Mouse (Mus musculus) erythroblast, embryonic 14.5 days (primary cell): ENCODE data around the gene Nav2. TPM values are rescaled to one million over a fixed set of nuclear protein-coding genes. Genes with fewer than 3 reads are reported as not detected.

Experiments used
- H3K27me3 ChIP-seq: 2 replicates; pipeline ENCODE4 v1.6.1; 2012; ENCODE audit warnings: inconsistent platforms; ENCODE audit not compliant: control insufficient read depth
- H3K36me3 ChIP-seq: 2 replicates; pipeline ENCODE4 v1.6.1; 2012; ENCODE audit warnings: mild to moderate bottlenecking, inconsistent platforms; ENCODE audit not compliant: control insufficient read depth
- H3K4me1 ChIP-seq: 2 replicates; pipeline ENCODE4 v1.6.1; 2012; ENCODE audit warnings: inconsistent platforms; ENCODE audit not compliant: control insufficient read depth
- H3K4me3 ChIP-seq: replicated peaks from 2 replicates; pipeline ENCODE3; 2012; ENCODE audit warnings: moderate library complexity, mild to moderate bottlenecking, inconsistent platforms
- H3K9me3 ChIP-seq: 2 replicates; pipeline ENCODE4 v1.6.1; 2012; ENCODE audit warnings: low read length, inconsistent platforms, mixed read lengths; ENCODE audit not compliant: control insufficient read depth
- GATA1 ChIP-seq: IDR thresholded peaks from 2 replicates; pipeline ENCODE4 v1.6.1; 2012; ENCODE audit warnings: low read length, inconsistent platforms, mixed read lengths
- TAL1 ChIP-seq: IDR thresholded peaks from 3 replicates; pipeline ENCODE4 v1.6.1; 2012; ENCODE audit warnings: low read length, inconsistent platforms, mixed read lengths
- polyA plus RNA-seq: library from polyadenylated mRNA; stranded (reverse); fragments of >175 nt; gene quantifications from 2 replicates; pipeline ENCODE4 v1.2.3, GENCODE M21; 2012

The Nav2 gene
- polyA plus RNA-seq, 1 experiment, result 0.11 TPM

GRCm38 (mm10) chr7:49437901-49438300 lies 529.4 kb downstream of the Nav2 start:
- Histone ChIP-seq H3K9me3 (no peaks in the 10 kb centered on the region), H3K27me3 (no peaks in the 10 kb centered on the region), H3K36me3 (no peaks in the 10 kb centered on the region), H3K4me3 (no peak overlapping the region), H3K4me1 (no peaks in the 10 kb centered on the region)
- TF ChIP-seq GATA1, result no peak
- TF ChIP-seq TAL1, result no peak

- Histone ChIP-seq H3K36me3 (no peaks in the 10 kb centered on the region), H3K9me3 (no peaks in the 10 kb centered on the region), H3K4me1 (no peaks in the 10 kb centered on the region), H3K27me3 (no peaks in the 10 kb centered on the region), H3K4me3 (no peak overlapping the region)
- TF ChIP-seq GATA1, result no peak
- TF ChIP-seq TAL1, result no peak
Observed at GRCm38 (mm10) chr7:49439136-49439535, 530.6 kb downstream of the Nav2 start.

DNA sequence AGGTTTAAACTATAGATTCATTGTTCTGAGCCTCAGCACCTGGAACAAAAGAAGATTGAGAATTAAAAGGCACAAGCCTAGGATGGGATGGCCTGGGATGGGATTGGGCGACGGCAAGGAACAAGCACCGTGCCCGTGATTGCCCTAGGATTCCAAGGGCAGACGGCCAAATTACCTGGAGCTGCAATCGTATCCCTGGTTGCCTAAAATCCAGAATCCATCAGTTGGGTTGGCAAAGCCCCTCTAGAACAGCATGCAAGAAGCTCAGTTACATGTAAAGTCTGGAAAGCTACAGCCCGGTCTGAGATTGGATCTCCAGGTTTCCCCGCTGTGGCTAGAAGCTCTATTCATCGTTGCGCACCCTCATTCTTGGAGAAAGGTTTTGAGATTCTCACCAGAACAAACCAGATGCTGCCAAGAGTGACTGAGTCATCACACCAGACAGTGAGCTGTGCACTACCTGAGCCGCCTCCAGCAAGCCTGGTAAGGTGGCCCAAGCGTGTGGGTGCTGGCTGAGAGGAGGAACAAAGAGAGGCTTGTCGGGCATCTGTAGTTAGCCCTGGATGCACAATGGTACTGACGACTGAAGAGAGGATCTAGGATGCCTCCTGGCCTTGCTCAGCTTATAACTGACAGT lies 531.9 kb downstream of the Nav2 start:
- no peaks in the 10 kb centered on the region for H3K9me3 ChIP-seq
- H3K27me3 ChIP-seq, result no peaks in the 10 kb centered on the region
- TF ChIP-seq TAL1, result no peak

DNA sequence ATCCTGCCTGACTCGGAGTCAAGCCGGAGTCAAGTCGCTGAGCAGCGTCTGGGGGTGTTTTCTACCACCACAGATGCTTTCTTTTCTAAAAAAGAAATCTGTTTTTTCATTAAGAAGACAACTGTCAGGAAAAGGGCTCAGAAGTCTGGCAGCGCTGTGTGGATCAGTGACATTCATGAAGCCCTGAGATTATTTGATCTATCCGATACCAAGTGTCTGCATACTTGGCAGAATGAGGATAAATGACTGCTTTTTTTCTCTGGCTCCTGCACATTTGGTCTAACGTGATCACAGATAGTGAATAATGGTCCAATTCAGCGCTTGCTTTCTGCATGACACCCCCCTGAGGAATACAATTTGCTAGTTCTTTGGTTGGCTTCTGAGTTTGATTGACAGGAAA lies 533.7 kb downstream of the Nav2 start:
- Histone ChIP-seq H3K9me3 (no peaks in the 10 kb centered on the region), H3K4me3 (no peak overlapping the region), H3K4me1 (no peaks in the 10 kb centered on the region), H3K36me3 (no peaks in the 10 kb centered on the region), H3K27me3 (no peaks in the 10 kb centered on the region)
- TF ChIP-seq GATA1 (no peak), TAL1 (no peak)

More for the DNA sequence above, 531.9 kb downstream of the Nav2 start:
- no peak overlapping the region for H3K4me3 ChIP-seq
- no peaks in the 10 kb centered on the region for H3K4me1 ChIP-seq
- no peaks in the 10 kb centered on the region for H3K36me3 ChIP-seq

- no peaks in the 10 kb centered on the region for H3K9me3 ChIP-seq
- no peaks in the 10 kb centered on the region; the same call in 1 of the 2 replicates for H3K27me3 ChIP-seq
- no peaks in the 10 kb centered on the region; the same call in 1 of the 2 replicates for H3K36me3 ChIP-seq
- H3K4me1 ChIP-seq, result no peaks in the 10 kb centered on the region
- no peak overlapping the region for H3K4me3 ChIP-seq
- TF ChIP-seq GATA1 (no peak), TAL1 (no peak)
Observed at GRCm38 (mm10) chr7:49448580-49448979, 540.1 kb downstream of the Nav2 start.

GRCm38 (mm10) chr7:49450261-49451141 lies 542.0 kb downstream of the Nav2 start:
- Histone ChIP-seq H3K27me3 (no peaks in the 10 kb centered on the region; the same call in 1 of the 2 replicates), H3K4me1 (no peaks in the 10 kb centered on the region), H3K36me3 (no peaks in the 10 kb centered on the region; the same call in 1 of the 2 replicates), H3K4me3 (no peak overlapping the region), H3K9me3 (no peaks in the 10 kb centered on the region)
- TF ChIP-seq GATA1, result no peak
- TF ChIP-seq TAL1, result no peak

DNA sequence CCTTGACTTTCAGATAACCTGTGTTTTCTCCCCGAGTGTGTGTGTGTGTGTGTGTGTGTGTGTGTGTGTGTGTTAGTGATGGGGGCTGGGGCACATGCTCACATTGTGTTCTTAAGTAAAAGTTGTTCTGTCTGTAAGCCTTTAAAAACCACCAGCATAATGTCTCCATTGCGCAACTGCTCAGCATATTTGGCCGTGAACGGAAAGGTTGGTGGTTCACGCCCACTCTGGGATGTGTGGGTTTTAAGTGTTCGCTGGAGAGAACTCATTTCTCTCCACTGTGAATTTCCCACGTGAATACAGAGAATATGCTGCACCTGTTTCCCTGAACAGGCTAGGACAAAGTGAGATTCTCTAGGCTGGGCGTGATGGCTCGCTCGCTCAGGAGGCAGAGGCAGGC lies 542.7 kb downstream of the Nav2 start:
- Histone ChIP-seq H3K9me3 (no peaks in the 10 kb centered on the region), H3K4me3 (no peak overlapping the region), H3K27me3 (no peaks in the 10 kb centered on the region; the same call in 1 of the 2 replicates), H3K36me3 (no peaks in the 10 kb centered on the region; the same call in 1 of the 2 replicates), H3K4me1 (no peaks in the 10 kb centered on the region)
- no peak for TF ChIP-seq TAL1
- no peak for TF ChIP-seq GATA1

DNA sequence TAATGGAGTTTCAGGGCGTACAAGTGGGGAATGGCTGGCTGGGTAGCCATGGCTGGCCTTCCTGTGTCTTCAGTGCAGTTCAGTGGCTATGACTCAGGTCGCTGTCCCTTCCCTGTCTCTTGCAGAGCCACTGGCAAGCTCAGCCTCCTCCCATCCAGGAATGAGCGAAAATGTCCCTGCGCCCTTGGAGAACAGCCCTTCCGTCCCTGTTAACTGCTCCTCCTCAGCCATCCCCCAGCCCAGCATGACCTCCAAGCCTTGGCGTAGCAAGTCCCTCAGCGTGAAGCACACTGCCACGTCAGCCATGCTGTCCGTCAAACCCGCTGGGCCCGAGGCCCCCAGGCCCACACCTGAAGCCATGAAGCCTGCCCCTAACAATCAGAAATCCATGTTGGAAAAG lies 543.8 kb downstream of the Nav2 start:
- H3K4me3 ChIP-seq, result no peak overlapping the region
- TF ChIP-seq GATA1 (no peak), TAL1 (no peak)
- H3K27me3 ChIP-seq, result no peaks in the 10 kb centered on the region; the same call in 1 of the 2 replicates
- no peaks in the 10 kb centered on the region for H3K9me3 ChIP-seq
- no peaks in the 10 kb centered on the region; the same call in 1 of the 2 replicates for H3K36me3 ChIP-seq
- no peaks in the 10 kb centered on the region for H3K4me1 ChIP-seq

DNA sequence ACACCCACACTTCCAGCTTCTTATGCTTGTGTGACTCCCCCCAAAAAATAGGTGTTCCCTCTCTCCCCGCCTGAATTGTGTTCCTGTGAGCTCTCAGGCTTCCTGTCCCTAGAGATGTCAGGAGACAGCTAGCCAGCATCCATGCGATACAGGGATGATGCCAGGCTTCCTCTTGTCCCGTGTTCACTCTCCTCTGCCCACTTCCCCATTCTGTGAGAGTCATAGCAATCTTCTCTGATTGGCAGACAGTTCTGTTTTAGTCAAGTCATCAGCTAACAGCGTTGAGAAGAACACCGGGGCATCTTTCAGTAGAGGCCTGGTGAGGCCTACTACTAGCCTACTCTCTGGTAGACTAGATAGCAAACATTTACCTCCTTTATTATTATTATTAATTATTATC lies 546.1 kb downstream of the Nav2 start:
- H3K36me3 ChIP-seq, result no peaks in the 10 kb centered on the region; the same call in 1 of the 2 replicates
- no peaks in the 10 kb centered on the region; the same call in 1 of the 2 replicates for H3K27me3 ChIP-seq
- TF ChIP-seq GATA1 (no peak), TAL1 (no peak)

More for the DNA sequence above, 546.1 kb downstream of the Nav2 start:
- H3K4me3 ChIP-seq, result no peak overlapping the region
- no peaks in the 10 kb centered on the region for H3K4me1 ChIP-seq
- no peaks in the 10 kb centered on the region for H3K9me3 ChIP-seq
